20 mouse cellular contexts compared by ENCODE assay signal in genomic region chr13:28658652-28659051, GRCm38 (mm10).
DNase-seq lines count a peak whose midpoint lies in the region; ATAC-seq and TF ChIP-seq lines count a peak whose summit lies in the region.
"Had no signal": no experiment of that assay in that cellular context is flagged by ENCODE, and none has a peak within 500 bp of the region (broad histone marks: within the 10 kb centered on the region; RNA-seq: fewer than 3 reads in every experiment).

No protein-coding gene starts in this region.

- ATAC-seq in lung, embryonic 16.5 days (ENCODE audit: low read depth), result peak; percentile 57
- ATAC-seq in embryonic facial prominence, embryonic 12.5 days (ENCODE audit: insufficient number of reproducible peaks, insufficient read depth, low FRiP score, low TSS enrichment), result 0 out of 2 replicates have a peak, but pooled peaks have one; percentile 77
- peak; percentile 85; the same call in 1 of the 2 replicates for ATAC-seq in embryonic facial prominence, embryonic 13.5 days (ENCODE audit: insufficient number of reproducible peaks, insufficient read depth, low FRiP score, low TSS enrichment, low read depth)
- ATAC-seq in limb, embryonic 13.5 days (ENCODE audit: low FRiP score, low read depth), result peak; percentile 87
- ATAC-seq in forebrain, postnatal 0 days, result no peak
- ATAC-seq: forebrain, embryonic 16.5 days had no signal

- peaks cover 5% of the 10 kb centered on the region; the same call in 1 of the 2 replicates for H3K4me1 ChIP-seq in lung, embryonic 16.5 days (replicated peaks; ENCODE audit: control insufficient read depth, insufficient read depth, low read length)
- peaks cover 20% of the 10 kb centered on the region; the same call in 1 of the 2 replicates for H3K4me1 ChIP-seq in embryonic facial prominence, embryonic 12.5 days
- peaks cover 28% of the 10 kb centered on the region for H3K4me1 ChIP-seq in embryonic facial prominence, embryonic 13.5 days
- H3K4me1 ChIP-seq in limb, embryonic 13.5 days, result peaks cover 29% of the 10 kb centered on the region
- H3K4me1 ChIP-seq in forebrain, postnatal 0 days (ENCODE audit: insufficient read depth), result no peaks in the 10 kb centered on the region
- H3K4me1 ChIP-seq: hindbrain, embryonic 15.5 days had no signal

- no peaks in the 10 kb centered on the region for H3K36me3 ChIP-seq in lung, embryonic 16.5 days (ENCODE audit: control insufficient read depth, insufficient read depth, low read length)
- peaks cover 6% of the 10 kb centered on the region; the same call in 1 of the 2 replicates for H3K36me3 ChIP-seq in embryonic facial prominence, embryonic 12.5 days
- no peaks in the 10 kb centered on the region for H3K36me3 ChIP-seq in embryonic facial prominence, embryonic 13.5 days
- no peaks in the 10 kb centered on the region; the same call in 1 of the 2 replicates for H3K36me3 ChIP-seq in limb, embryonic 13.5 days
- no peaks in the 10 kb centered on the region for H3K36me3 ChIP-seq in forebrain, postnatal 0 days (ENCODE audit: insufficient read depth)
- H3K36me3 ChIP-seq: forebrain, embryonic 12.5 days; heart, embryonic 13.5 days; hindbrain, embryonic 15.5 days had no signal

- 42% methylated on average over 5 of the region's 5 CpGs for WGBS in lung, embryonic 16.5 days
- 50% methylated on average over 5 of the region's 5 CpGs for whole genome bisulfite sequencing in embryonic facial prominence, embryonic 12.5 days
- 41% methylated on average over 5 of the region's 5 CpGs for WGBS in embryonic facial prominence, embryonic 13.5 days
- WGBS in limb, embryonic 13.5 days, result 28% methylated on average over 5 of the region's 5 CpGs
- 70% methylated on average over 5 of the region's 5 CpGs for WGBS in forebrain, postnatal 0 days

- H3K4me2 ChIP-seq in lung, embryonic 16.5 days (ENCODE audit: low read depth, low read length), result no peak overlapping the region
- no peak overlapping the region for H3K4me2 ChIP-seq in embryonic facial prominence, embryonic 12.5 days (replicated peaks)
- no peak overlapping the region for H3K4me2 ChIP-seq in embryonic facial prominence, embryonic 13.5 days
- no peak overlapping the region for H3K4me2 ChIP-seq in limb, embryonic 13.5 days (replicated peaks)
- no peak overlapping the region for H3K4me2 ChIP-seq in forebrain, postnatal 0 days (ENCODE audit: low read depth)
- H3K4me2 ChIP-seq: forebrain, embryonic 12.5 days; heart, embryonic 13.5 days; hindbrain, embryonic 15.5 days had no signal

- H3K9me3 ChIP-seq in lung, embryonic 16.5 days (ENCODE audit: control insufficient read depth, low read length), result no peaks in the 10 kb centered on the region
- no peaks in the 10 kb centered on the region for H3K9me3 ChIP-seq in embryonic facial prominence, embryonic 12.5 days
- no peaks in the 10 kb centered on the region for H3K9me3 ChIP-seq in embryonic facial prominence, embryonic 13.5 days
- no peaks in the 10 kb centered on the region for H3K9me3 ChIP-seq in limb, embryonic 13.5 days
- H3K9me3 ChIP-seq in forebrain, postnatal 0 days (ENCODE audit: low read length), result no peaks in the 10 kb centered on the region
- H3K9me3 ChIP-seq: forebrain, embryonic 12.5 days; heart, embryonic 13.5 days; hindbrain, embryonic 15.5 days had no signal

- no peak overlapping the region for H3K4me3 ChIP-seq in lung, embryonic 16.5 days (ENCODE audit: low read length)
- no peak overlapping the region for H3K4me3 ChIP-seq in embryonic facial prominence, embryonic 12.5 days
- no peak overlapping the region for H3K4me3 ChIP-seq in embryonic facial prominence, embryonic 13.5 days
- H3K4me3 ChIP-seq in limb, embryonic 13.5 days, result no peak overlapping the region
- no peak overlapping the region for H3K4me3 ChIP-seq in forebrain, postnatal 0 days (ENCODE audit: low read depth, low read length)
- no peak overlapping the region for H3K4me3 ChIP-seq in left cerebral cortex, adult 2 months
- H3K4me3 ChIP-seq: forebrain, embryonic 12.5 days; gastrocnemius, adult 2 months; heart, embryonic 13.5 days; hindbrain, embryonic 15.5 days had no signal

- TF ChIP-seq CTCF in forebrain, postnatal 0 days (IDR thresholded peaks at IDR 0.05; ENCODE audit: low read depth), result no peak
- TF ChIP-seq CTCF in left cerebral cortex, adult 2 months (IDR thresholded peaks at IDR 0.05), result no peak

- no peaks in the 10 kb centered on the region for H3K27me3 ChIP-seq in lung, embryonic 16.5 days (ENCODE audit: control insufficient read depth, insufficient read depth, low read depth, low read length)
- no peaks in the 10 kb centered on the region for H3K27me3 ChIP-seq in embryonic facial prominence, embryonic 12.5 days
- no peaks in the 10 kb centered on the region for H3K27me3 ChIP-seq in embryonic facial prominence, embryonic 13.5 days
- H3K27me3 ChIP-seq in limb, embryonic 13.5 days, result no peaks in the 10 kb centered on the region
- H3K27me3 ChIP-seq in forebrain, postnatal 0 days (ENCODE audit: insufficient read depth, low read length), result no peaks in the 10 kb centered on the region
- H3K27me3 ChIP-seq: forebrain, embryonic 12.5 days; heart, embryonic 13.5 days; hindbrain, embryonic 15.5 days had no signal

- no peak overlapping the region for H3K27ac ChIP-seq in lung, embryonic 16.5 days (ENCODE audit: low read length)
- H3K27ac ChIP-seq in embryonic facial prominence, embryonic 12.5 days, result peak overlapping the region; percentile 50; the same call in 1 of the 2 replicates
- H3K27ac ChIP-seq in embryonic facial prominence, embryonic 13.5 days, result peak overlapping the region; percentile 60; the same call in 1 of the 2 replicates
- no peak overlapping the region for H3K27ac ChIP-seq in limb, embryonic 13.5 days
- no peak overlapping the region for H3K27ac ChIP-seq in forebrain, postnatal 0 days (ENCODE audit: low read depth, low read length)
- H3K27ac ChIP-seq in left cerebral cortex, adult 2 months, result no peak overlapping the region
- H3K27ac ChIP-seq: forebrain, embryonic 12.5 days; gastrocnemius, adult 2 months; heart, embryonic 13.5 days; hindbrain, embryonic 15.5 days had no signal

- no peak overlapping the region for H3K9ac ChIP-seq in lung, embryonic 16.5 days (ENCODE audit: low read length)
- H3K9ac ChIP-seq in embryonic facial prominence, embryonic 12.5 days, result no peak overlapping the region
- H3K9ac ChIP-seq in embryonic facial prominence, embryonic 13.5 days, result no peak overlapping the region
- no peak overlapping the region for H3K9ac ChIP-seq in limb, embryonic 13.5 days
- no peak overlapping the region for H3K9ac ChIP-seq in forebrain, postnatal 0 days
- H3K9ac ChIP-seq: forebrain, embryonic 12.5 days; heart, embryonic 13.5 days; hindbrain, embryonic 15.5 days had no signal

- intact Hi-C loops in left cerebral cortex, adult 2 months (cut with DNase I), result no loop called here

- DNase-seq in lung, postnatal 10 days, result no peak
- DNase-seq in forebrain, postnatal 0 days, result no peak
- DNase-seq in left cerebral cortex, adult 2 months (ENCODE audit: extremely low spot score in 1 of 2, low spot score in 2 of 2), result no peak
- DNase-seq in cerebellum, adult 11 months, result no peak
- DNase-seq: adrenal gland, adult 8-10 months; adrenal gland, postnatal 36 days; cerebellum, adult 8-10 months; cerebellum, postnatal 14 days; embryo, embryonic 11 days; gastrocnemius, adult 2 months; gastrocnemius, postnatal 25 days; heart, postnatal 36 days had no signal

Comparison
In these comparisons a context has a peak if more than half of its experiments do, and no peak if none do; other contexts are left out.
1. H3K27ac ChIP-seq: peak in embryonic facial prominence, embryonic 12.5 days (single experiment) and embryonic facial prominence, embryonic 13.5 days (single experiment); none in lung, embryonic 16.5 days (single experiment), limb, embryonic 13.5 days (single experiment), forebrain, postnatal 0 days (single experiment) and left cerebral cortex, adult 2 months (single experiment).